Mouse (Mus musculus): ENCODE results near the gene 2900026A02Rik.

DNA sequence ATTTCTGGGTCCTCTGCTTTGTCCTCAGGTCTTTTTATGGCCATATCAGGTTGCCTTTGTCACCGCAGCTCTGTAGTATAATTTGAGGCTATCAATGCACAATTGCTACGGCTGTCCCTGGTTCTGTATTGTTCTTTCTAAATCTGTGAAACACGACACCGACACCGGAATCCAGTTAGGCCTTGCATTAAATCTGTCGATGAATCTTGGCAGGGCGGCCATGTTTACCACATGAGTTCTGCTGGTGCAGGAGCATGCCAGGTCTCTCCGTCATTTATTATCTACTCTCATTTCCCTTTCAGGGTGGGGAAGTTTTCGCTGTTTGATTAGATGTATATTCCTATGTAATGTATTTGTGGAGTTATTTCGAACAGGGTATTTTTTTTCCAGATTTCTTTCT is 97.3 kb downstream of the 2900026A02Rik start:
- TF ChIP-seq CTCF (IDR thresholded peaks at IDR 0.05 in 2 of 3, conservative IDR thresholded peaks at IDR 0.05 in 1 of 3; ENCODE audit: control insufficient read depth in 1 of 3, insufficient read depth in 1 of 3, low read depth in 2 of 3, low read length in 3 of 3, poor library complexity in 1 of 3, severe bottlenecking in 1 of 3) (no peak), EP300 (IDR thresholded peaks at IDR 0.05; ENCODE audit: low read depth in 1 of 2, low read length in 2 of 2) (no peak), SIN3A (IDR thresholded peaks at IDR 0.05; ENCODE audit: low read length) (no peak), POLR2A (IDR thresholded peaks at IDR 0.05; ENCODE audit: control insufficient read depth in 1 of 2, insufficient read depth in 1 of 2, low read depth in 1 of 2, low read length in 2 of 2, poor library complexity in 1 of 2) (no peak), GATA1 (IDR thresholded peaks at IDR 0.05; ENCODE audit: low read depth, low read length) (no peak), USF1 (IDR thresholded peaks at IDR 0.05; ENCODE audit: low read depth, low read length) (no peak), MXI1 (IDR thresholded peaks at IDR 0.05; ENCODE audit: low read depth, low read length) (no peak), BHLHE40 (IDR thresholded peaks at IDR 0.05; ENCODE audit: borderline replicate concordance, low read depth, low read length) (no peak), ZNF384 (IDR thresholded peaks at IDR 0.05; ENCODE audit: low read depth, low read length) (no peak), ZC3H11A (IDR thresholded peaks at IDR 0.05; ENCODE audit: low read depth, low read length) (no peak), SMC3 (IDR thresholded peaks at IDR 0.05; ENCODE audit: low read depth, low read length) (no peak), ZKSCAN1 (IDR thresholded peaks at IDR 0.05; ENCODE audit: low read depth, low read length) (no peak), CHD2 (IDR thresholded peaks at IDR 0.05; ENCODE audit: low read length) (no peak)
